Mouse (Mus musculus): ENCODE data around the gene Fgfr1op. TPM values are rescaled to one million over a fixed set of nuclear protein-coding genes. Genes with fewer than 3 reads are reported as not detected.

Gene Fgfr1op
- total RNA-seq, 2 experiments from 2014 or later: 12.9 to 14.5 TPM

DNA sequence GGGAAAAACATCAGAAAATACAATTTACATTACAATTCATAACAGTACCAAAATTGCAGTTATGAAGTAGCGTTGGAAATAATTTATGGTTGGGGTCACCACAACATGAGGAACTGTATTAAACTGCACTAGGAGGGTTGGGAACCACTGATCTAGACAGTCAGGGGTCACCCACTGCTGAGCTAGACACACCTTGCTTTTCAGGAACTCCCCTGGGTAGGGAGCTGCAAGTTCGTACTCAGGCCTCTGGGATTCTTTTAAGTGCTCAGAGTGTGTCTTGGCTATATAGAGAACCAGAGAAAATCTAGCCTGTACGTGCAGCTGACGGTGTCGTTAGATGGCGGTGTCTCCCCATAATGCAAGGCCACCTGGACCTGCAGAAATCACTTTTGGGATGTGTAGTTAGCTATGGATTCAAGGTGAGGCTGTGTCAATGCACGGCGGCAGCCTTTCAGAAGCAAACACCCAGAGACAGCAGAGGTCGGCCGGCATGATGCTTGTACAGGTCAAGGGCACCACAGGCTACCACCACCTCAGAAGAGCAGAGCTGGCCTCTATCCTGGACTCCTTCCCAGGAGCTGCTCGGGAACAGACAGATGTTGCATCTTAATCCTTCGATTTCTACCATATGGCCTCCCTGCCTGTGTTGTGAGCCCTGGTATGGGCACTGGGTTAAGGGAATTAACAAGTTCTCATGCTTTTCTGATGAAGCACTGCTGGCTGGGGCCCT is 49.9 kb downstream of the Fgfr1op start:
- intact Hi-C loops (cut with DNase I): no loop called here
- DNase-seq: no peak

DNA sequence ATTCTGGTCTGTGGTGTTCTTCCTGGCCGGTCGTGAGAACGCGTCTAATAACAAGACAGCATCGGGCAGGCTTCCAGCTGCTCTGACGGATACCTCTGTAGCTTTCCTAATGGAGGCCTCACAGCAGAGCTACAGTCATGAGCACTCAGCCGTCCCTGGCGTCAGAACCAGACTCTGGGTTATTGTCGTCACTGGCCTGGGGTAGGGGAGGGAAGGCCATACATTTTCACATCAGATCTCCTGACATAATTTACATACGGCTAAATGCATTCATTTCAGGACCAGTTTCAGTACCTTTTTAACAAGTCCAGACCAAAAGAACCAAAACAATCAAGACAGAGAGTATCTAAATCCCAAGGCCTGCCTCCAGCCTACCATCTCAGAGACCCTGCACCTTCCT is 57.9 kb downstream of the Fgfr1op start:
- no peak for DNase-seq
- intact Hi-C loops (cut with DNase I): no loop called here

DNA sequence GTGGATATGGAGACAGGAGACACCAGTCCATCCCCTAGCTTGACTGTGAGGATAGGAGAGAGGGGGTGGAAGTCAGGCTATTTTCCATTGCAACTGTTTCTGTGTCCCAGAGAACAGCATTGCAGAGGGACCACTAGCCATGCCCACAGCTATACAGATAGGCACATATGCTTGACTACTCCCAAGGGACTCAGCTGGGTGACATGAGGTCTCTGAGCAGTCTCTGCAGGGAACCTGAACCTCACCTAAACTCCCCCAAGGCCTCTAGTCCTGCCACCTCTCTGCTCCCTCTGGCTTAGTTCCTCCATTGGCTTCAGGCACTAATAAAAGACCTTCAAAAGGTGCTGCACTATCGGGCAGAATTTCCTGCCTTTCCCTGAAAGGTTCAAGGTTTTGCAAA is 58.8 kb downstream of the Fgfr1op start:
- intact Hi-C loops (cut with DNase I): no loop called here
- no peak for DNase-seq

DNA sequence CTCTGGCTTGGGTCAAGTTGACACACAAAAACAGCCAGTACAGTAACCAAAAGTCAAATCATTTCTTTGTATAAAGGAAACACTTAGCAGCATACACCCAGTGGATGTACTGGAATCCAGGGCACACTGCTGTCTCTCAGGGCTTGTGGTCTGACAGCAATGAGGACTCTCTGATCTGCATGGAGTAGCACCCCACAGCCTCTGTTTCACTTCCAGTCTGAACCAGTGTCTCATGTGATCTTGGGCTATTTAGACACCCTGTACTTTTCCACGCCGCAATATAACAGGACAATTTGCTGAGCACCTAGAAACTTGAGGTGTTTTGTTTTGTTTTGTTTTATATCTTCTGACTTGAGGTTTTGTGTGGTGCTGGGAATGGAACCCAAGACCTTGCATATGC is 59.9 kb downstream of the Fgfr1op start:
- no peak for DNase-seq
- intact Hi-C loops (cut with DNase I): no loop called here

DNA sequence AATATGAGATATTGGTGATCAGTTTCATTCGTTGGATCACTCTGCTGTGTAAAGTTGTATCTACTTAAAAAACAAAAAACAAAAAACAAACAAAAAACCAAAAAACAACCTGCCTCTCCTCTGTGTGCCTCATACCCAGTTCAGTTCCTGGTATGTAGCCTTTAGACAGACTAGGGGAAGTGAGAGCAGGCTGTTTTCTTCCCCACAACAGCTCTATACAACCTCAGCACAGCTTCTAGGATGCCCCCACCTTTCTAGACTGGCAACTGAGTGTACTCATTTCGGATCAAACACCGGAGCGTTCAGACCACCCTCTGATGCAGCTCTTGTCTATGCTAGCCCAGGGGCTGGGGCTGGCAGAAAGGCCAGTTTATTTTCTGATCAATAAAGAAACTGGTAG is 60.4 kb downstream of the Fgfr1op start:
- DNase-seq: no peak
- intact Hi-C loops (cut with DNase I): no loop called here

DNA sequence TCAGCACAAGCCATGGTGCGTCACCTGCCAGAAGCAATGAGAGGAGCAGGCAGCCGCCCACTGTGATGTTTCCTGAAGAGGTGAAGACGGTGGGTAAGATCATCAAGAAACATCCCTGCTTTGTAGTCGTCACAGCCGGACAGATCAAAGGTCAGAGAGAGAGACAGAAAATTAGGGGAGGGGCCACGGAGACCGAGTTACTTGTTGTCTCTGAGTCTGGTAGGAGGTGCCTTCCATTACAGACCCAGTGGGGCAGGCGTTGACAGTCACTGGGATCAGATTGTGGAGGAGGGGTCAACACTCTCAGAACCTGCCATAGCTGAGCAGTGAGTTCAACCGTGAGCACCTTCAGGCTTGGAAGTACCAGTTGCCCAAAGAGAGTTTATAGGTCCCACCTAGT is 63.3 kb downstream of the Fgfr1op start:
- no peak for DNase-seq

DNA sequence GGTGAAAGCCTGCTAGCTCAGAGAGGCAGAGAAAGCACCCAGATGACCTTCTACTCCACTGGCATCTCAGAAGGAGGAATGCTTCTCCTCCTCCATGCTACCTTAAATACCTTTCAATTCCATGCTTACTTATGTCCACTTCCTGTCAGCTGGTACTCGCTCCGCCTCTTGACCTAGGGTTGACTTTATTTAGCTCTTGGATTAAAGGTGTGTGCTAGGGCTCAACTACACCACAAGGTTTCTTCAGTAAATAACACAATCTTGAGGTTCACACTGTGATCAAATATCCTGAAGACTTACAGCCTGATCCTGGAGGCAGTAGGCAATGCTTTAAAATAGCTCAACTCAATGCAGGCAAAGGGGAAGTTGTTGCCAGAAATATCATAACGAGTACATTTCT is 64.3 kb downstream of the Fgfr1op start:
- intact Hi-C loops (cut with DNase I): no loop called here
- DNase-seq: no peak

More for the DNA sequence above, 63.3 kb downstream of the Fgfr1op start:
- intact Hi-C loops (cut with DNase I): no loop called here

DNA sequence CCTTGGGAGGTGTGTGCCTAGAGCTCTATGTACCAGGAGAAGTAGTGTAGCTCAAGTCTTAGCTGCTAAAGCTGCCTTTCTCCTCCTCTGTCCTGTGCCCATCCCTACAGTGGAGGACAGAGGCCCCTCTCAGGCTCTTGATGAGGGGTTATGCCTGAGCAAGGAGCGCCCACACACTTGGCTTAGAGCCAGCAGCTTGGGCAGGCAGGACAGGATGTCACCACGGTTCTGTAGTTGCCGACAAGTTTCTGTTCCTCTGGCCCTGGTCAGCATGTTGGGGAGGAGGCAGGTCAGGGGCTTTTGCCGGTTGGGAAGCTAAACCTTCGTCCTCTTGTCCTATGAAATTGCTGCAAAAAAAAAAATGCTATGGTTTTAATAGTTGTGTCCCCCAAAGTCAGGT is 66.8 kb downstream of the Fgfr1op start:
- intact Hi-C loops (cut with DNase I): no loop called here
- DNase-seq: peak; percentile 26 to 30

DNA sequence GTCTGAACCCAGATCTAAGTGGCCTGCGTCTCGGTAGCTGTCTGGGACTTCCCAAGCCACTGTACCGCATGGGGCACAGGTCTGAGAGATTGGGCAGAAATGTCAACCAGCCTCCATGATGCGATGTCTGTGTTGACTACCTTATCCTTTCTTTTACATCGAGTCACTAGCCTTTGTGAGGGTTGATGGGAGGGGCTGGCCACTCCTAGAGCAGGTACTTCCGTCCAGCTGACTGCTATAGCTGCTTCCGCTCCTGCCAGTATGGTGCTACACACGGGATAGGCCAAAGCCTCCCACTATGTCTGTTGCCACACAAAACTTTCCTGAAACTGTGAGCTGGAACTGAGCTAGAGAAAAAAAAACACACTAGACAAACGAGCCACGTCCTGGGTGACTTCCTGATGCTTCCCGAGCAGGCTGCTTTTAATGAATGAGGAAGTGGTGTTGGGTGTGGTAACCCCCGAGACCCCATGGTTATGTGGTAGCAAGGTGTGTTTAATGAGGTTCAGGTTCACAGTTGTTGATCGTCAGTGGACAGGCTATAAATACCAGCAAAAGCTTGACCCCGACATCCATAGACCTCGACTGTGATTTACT is 68.4 kb downstream of the Fgfr1op start:
- DNase-seq: no peak
- intact Hi-C loops (cut with DNase I): no loop called here

DNA sequence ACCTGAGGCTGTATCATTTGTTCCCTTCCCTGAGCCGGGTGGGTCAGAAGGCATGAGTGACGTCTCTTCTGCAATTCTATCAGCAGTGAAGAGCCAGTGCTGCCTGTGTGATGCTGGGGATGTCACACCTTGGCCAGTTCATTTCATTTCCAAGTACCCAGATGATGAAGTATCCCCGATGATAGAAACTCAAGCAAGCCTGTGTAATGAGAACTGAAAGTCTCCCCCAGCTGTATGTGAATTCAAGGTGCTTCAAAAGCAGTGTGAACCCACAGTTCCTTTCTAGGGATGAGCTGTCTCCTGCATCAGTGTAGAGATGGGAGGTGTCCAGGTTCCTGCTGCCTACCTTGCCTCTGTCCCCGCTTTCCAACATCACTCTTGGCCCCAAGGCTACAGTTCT is 69.2 kb downstream of the Fgfr1op start:
- DNase-seq: no peak
- intact Hi-C loops (cut with DNase I): no loop called here

DNA sequence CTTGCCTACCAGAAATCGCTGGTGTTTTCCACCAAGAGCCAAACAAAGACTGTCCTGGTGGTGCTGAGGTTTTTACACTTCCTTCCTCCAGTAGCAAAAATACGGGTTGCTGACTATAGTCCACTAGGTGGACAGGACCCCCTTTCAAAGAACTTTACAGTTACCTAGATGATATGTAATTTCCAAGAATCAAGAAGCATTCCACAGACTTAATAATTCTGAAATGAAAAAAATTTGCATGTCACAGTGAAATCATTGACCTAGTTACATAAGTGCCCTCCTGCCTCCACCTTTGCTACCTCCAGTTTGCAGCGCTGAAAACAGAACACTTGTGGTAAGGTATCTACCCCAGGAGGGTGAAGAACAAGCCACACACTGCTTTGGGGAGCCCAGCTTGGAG is 70.4 kb downstream of the Fgfr1op start, which contains the start of gene Ccr6:
Gene Ccr6 (plus strand): TSS at position 301 of the 400 bp plus-strand sequence.
- intact Hi-C loops (cut with DNase I): no loop called here
- DNase-seq: no peak

DNA sequence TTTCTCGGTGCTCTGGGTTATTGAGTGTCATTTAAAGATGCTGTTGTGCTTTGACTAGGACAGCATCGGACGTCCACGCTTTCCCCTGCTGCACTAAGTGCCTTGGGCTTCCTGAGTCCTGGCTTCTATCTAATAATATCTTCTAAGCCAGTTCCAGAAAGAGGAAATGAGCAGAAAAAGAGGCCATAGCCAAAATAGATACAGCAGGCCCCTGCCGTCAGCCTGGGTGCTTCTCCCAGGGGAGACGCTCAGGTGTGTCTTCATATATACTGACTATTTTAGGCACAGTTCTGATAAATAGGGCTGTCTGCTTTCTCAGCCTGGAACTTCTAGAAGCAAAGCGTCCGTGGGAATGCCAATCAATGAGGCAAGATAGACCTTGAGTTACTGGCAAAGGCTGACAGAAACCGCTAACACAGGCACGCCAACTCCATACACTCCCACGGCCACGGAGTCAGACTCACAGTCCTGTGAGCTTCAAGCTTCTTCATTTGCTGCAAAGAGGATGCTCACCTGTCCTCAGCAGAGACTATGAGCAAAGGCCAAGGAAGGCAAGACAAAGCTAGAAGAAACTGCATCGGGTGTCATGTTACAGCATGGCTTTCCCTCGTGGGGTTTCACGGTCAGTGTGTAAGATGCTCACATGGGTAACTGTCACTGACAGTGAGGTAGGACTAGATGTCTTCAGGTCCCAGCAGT is 72.9 kb downstream of the Fgfr1op start:
- DNase-seq: no peak
- intact Hi-C loops (cut with DNase I): no loop called here

DNA sequence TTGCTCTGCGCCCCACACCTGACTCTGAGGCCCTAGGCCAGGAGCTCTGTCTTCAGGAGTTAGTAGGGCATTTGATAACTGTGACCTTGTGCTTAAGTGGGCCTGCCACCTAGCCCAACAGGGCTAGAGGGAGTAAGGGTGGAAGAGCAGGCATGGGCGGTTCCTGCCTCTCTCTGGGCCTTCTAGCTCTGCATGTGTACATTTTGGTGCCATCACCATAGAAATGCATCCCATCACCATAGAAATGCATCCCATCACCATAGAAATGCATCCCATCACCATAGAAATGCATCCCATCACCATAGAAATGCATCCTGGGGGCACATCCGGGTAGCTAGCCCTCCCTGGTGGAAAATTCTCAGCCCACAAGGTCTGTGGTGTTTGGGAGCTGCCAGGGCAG is 74.3 kb downstream of the Fgfr1op start:
- intact Hi-C loops (cut with DNase I): no loop called here
- no peak for DNase-seq

DNA sequence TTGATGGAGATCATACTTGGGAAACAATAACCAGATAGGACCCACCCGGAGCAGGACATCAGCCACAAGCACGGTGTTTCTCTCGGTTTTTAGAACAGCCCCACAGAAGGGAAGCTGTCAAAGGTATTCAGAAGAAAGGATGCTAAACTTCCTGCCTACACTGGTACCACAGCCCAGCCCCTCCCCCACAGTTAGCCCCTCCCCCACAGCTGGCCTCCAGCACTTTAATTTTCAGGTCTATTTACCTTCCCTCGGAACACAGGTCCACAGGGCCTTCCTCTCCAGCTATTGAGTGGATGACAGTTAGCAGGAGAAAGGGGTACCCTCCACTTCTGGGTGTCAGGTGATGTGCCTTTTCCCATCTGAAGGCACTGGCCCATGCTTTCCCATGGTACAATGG is 75.2 kb downstream of the Fgfr1op start:
- intact Hi-C loops (cut with DNase I): no loop called here
- no peak for DNase-seq

DNA sequence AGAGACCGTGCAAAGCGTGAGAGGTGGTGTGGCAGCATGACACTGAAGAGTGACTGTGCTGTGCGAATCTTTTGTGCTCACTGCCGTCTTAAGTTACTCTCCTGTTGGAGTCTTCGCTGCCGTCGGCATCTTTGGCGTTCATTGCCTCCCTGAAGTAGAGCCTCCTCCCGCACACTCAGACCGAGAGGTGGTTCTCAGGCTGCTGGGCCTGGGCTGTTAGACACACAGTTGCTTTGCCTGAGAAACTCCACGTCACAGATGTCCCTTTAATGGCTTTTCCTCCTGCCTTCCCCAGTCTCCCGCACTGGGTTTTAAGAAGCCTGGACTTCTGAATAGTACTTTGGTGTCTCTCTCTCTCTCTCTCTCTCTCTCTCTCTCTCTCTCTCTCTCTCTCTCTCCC is 76.3 kb downstream of the Fgfr1op start:
- no peak for DNase-seq
- intact Hi-C loops (cut with DNase I): no loop called here

DNA sequence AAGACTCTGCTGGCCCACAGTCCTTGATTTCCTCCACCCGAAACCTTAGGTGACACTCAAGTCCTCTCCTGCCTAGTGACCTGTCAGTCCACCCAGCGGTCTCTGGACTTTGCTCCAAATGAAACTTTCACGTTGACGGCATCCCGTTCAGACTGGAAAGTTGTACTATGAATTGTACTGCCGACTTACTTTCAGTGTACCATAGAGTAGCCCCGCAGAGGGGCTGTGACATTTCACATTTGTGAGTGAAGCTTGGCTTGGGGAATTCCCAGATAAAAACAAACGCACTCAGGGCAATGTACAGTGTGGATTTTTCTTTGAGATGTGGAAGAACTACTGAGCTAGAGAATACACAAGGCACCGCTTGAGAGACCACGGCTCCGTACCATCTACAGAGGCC is 76.9 kb downstream of the Fgfr1op start:
- no peak for DNase-seq
- intact Hi-C loops (cut with DNase I): no loop called here

DNA sequence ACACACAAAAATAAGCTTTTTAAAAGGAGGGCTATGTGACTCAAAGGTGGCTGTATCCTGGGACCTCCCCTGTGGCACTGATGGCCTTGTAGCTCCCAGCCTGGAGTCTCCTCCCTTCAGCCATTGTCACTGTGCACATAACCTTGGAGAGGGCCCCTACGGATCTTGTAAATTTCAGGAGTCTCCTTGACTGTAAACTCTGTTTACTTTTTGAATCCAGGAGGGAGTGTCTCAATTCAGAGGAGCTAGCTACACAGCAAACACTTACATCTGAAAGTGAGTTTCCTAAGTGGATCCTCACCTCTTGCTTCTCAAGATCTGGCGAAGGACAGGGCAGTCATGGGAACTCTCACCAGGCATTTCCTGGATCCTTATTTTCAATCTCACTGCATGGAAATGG is 78.8 kb downstream of the Fgfr1op start:
- intact Hi-C loops (cut with DNase I): no loop called here
- DNase-seq: no peak

DNA sequence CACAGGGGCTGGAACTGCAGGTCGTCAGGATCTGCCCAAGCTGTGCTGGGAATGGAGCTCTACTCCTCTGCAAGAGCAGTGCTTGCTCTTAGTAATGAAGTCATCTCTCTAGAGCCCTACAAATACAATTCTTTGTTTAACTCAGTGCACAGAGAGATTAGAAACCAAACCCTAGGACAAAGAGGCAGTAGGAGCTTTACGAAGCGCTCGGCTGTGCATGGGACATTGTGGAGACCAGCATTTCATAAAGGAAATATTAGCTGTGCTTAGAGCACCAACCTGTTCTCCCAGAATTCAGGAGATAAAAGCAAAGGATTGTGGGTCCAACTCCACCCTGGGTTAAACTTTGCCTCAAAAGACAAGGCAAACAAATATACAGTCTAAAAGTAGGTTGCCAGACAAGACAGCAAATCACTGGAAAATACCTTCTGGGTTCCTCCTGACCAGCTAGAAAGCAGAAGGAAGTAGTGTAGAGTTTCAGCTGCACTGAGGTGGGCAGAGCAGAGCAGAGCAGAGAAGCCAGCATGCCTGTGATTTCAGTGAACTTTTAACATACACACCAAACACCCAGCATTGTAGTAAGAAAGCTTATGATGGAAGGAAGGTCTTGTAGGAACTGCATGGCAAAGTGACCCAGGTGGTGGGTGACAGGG is 80.9 kb downstream of the Fgfr1op start:
- intact Hi-C loops (cut with DNase I): no loop called here
- no peak for DNase-seq
